ENCODE assay signal across 9 mouse cellular contexts in the genomic region with DNA sequence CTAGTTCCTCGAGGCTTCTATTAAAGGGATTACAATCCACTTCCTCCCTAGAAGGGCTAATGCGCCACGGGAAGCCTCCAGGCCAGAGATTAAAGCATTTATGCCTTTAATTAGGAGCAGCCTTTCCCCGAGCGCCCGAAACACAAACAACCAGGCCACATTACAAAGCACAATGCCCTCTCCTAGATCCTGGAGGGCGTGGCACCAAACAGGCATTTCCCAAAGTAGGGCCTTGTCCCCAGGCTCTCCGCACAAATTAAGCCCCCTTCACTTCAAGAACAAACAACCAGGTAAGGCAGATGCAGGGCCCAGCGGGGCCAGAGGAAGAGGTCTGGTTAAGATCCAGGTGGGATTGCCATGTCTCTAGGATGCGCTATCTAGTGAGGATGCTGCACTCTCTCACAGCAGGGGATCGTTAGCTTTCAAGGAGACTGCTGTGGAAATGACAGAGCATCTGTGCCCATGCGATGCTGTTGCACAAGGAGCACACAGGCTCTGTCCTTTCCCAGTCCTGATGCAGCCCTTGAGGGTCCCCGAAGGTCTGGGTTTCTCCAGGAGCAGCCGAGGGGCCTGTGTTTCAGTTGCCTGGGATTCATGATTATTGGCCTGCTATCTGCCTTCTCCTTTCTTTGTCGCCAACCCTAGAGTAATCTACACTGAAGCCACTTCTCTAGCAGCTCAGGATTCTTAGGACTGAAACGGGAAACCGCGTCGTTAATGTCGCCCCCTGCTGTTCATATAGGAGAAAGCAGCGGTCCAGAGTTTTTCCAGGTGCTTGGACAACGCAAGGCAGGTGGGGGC. TPM values are rescaled to one million over a fixed set of nuclear protein-coding genes. Genes with fewer than 3 reads are reported as not detected.
A peak's percentile ranks its signal among the peaks of the same experiment; 100 is the strongest.
DNase-seq lines count a peak whose midpoint lies in the region; ATAC-seq and TF ChIP-seq lines count a peak whose summit lies in the region.
"Had no signal": no experiment of that assay in that cellular context is flagged by ENCODE, and none has a peak within 500 bp of the region (broad histone marks: within the 10 kb centered on the region; RNA-seq: fewer than 3 reads in every experiment).

No protein-coding gene starts in this region.

- peak overlapping the region; percentile 66; the same call in 1 of the 2 replicates for H3K27ac ChIP-seq in forebrain, postnatal 0 days (ENCODE audit: low read depth, low read length)
- no peak overlapping the region for H3K27ac ChIP-seq in intestine, embryonic 15.5 days
- peak overlapping the region; percentile 62; the same call in 1 of the 2 replicates for H3K27ac ChIP-seq in limb, embryonic 12.5 days
- H3K27ac ChIP-seq in midbrain, embryonic 13.5 days, result peak overlapping the region; percentile 59
- no peak overlapping the region for H3K27ac ChIP-seq in stomach, embryonic 16.5 days (ENCODE audit: low read length)

- H3K36me3 ChIP-seq in forebrain, postnatal 0 days (ENCODE audit: insufficient read depth), result no peaks in the 10 kb centered on the region
- no peaks in the 10 kb centered on the region for H3K36me3 ChIP-seq in intestine, embryonic 15.5 days
- no peaks in the 10 kb centered on the region for H3K36me3 ChIP-seq in limb, embryonic 12.5 days
- H3K36me3 ChIP-seq in midbrain, embryonic 13.5 days, result no peaks in the 10 kb centered on the region
- H3K36me3 ChIP-seq in stomach, embryonic 16.5 days (ENCODE audit: control insufficient read depth, insufficient read depth, low read length), result no peaks in the 10 kb centered on the region

- H3K9ac ChIP-seq in forebrain, postnatal 0 days, result peak overlapping the region; percentile 55
- H3K9ac ChIP-seq in intestine, embryonic 15.5 days, result no peak overlapping the region
- peak overlapping the region; percentile 47 for H3K9ac ChIP-seq in limb, embryonic 12.5 days (replicated peaks)
- peak overlapping the region; percentile 64 for H3K9ac ChIP-seq in midbrain, embryonic 13.5 days (replicated peaks)
- peak overlapping the region; percentile 36 for H3K9ac ChIP-seq in stomach, embryonic 16.5 days (ENCODE audit: low read length)

- H3K4me3 ChIP-seq in forebrain, postnatal 0 days (ENCODE audit: low read depth, low read length), result peak overlapping the region; percentile 19
- 0 out of 2 replicates have a peak overlapping the region, but pooled peaks have one; percentile 8 for H3K4me3 ChIP-seq in intestine, embryonic 15.5 days (replicated peaks)
- peak overlapping the region; percentile 32 for H3K4me3 ChIP-seq in limb, embryonic 12.5 days (replicated peaks)
- H3K4me3 ChIP-seq in midbrain, embryonic 13.5 days (replicated peaks), result peak overlapping the region; percentile 31
- no peak overlapping the region for H3K4me3 ChIP-seq in stomach, embryonic 16.5 days (replicated peaks; ENCODE audit: low read length)
- H3K4me3 ChIP-seq: erythroblast, embryonic 14.5 days had no signal

- peak; percentile 82 for TF ChIP-seq CTCF in forebrain, postnatal 0 days (IDR thresholded peaks at IDR 0.05; ENCODE audit: low read depth)

- peaks cover 6% of the 10 kb centered on the region; the same call in 1 of the 2 replicates for H3K4me1 ChIP-seq in forebrain, postnatal 0 days (ENCODE audit: insufficient read depth)
- 0 out of 2 replicates have a peak, but pooled peaks cover 2% of the 10 kb centered on the region for H3K4me1 ChIP-seq in intestine, embryonic 15.5 days (replicated peaks)
- peaks cover 10% of the 10 kb centered on the region for H3K4me1 ChIP-seq in limb, embryonic 12.5 days (replicated peaks)
- peaks cover 10% of the 10 kb centered on the region for H3K4me1 ChIP-seq in midbrain, embryonic 13.5 days (replicated peaks)
- H3K4me1 ChIP-seq in stomach, embryonic 16.5 days (ENCODE audit: control insufficient read depth, insufficient read depth, low read length), result 0 out of 2 replicates have a peak, but pooled peaks cover 3% of the 10 kb centered on the region

- peak; percentile 86 for ATAC-seq in forebrain, postnatal 0 days
- peak; percentile 67 for ATAC-seq in intestine, embryonic 15.5 days
- ATAC-seq in limb, embryonic 12.5 days (ENCODE audit: insufficient number of reproducible peaks, insufficient read depth, low FRiP score, low TSS enrichment, low read depth), result peak; percentile 69; the same call in 1 of the 2 replicates
- ATAC-seq in midbrain, embryonic 13.5 days, result peak; percentile 86
- no peak for ATAC-seq in stomach, embryonic 16.5 days (ENCODE audit: insufficient read depth, low FRiP score)

- DNase-seq in spleen, adult 12 weeks (ENCODE audit: low spot score), result peak; percentile 8
- no peak for DNase-seq in spleen, postnatal 36 days (ENCODE audit: low spot score in 2 of 2)
- peak; percentile 57 for DNase-seq in cerebellum, adult 8-10 months
- peak; percentile 83 for DNase-seq in forebrain, postnatal 0 days

- 3% methylated on average over 22 of the region's 22 CpGs for WGBS in forebrain, postnatal 0 days
- WGBS in intestine, embryonic 15.5 days, result 11% methylated on average over 22 of the region's 22 CpGs
- 1% methylated on average over 22 of the region's 22 CpGs for WGBS in limb, embryonic 12.5 days
- 3% methylated on average over 22 of the region's 22 CpGs for WGBS in midbrain, embryonic 13.5 days
- WGBS in stomach, embryonic 16.5 days, result 7% methylated on average over 22 of the region's 22 CpGs

- H3K9me3 ChIP-seq in forebrain, postnatal 0 days (ENCODE audit: low read length), result no peaks in the 10 kb centered on the region
- H3K9me3 ChIP-seq in intestine, embryonic 15.5 days, result no peaks in the 10 kb centered on the region
- no peaks in the 10 kb centered on the region for H3K9me3 ChIP-seq in limb, embryonic 12.5 days
- H3K9me3 ChIP-seq in midbrain, embryonic 13.5 days, result no peaks in the 10 kb centered on the region
- H3K9me3 ChIP-seq in stomach, embryonic 16.5 days (replicated peaks; ENCODE audit: control insufficient read depth, low read length), result no peaks in the 10 kb centered on the region

- H3K4me2 ChIP-seq in forebrain, postnatal 0 days (ENCODE audit: low read depth), result peak overlapping the region; percentile 51
- H3K4me2 ChIP-seq in intestine, embryonic 15.5 days (replicated peaks), result peak overlapping the region; percentile 48
- peak overlapping the region; percentile 57 for H3K4me2 ChIP-seq in limb, embryonic 12.5 days
- H3K4me2 ChIP-seq in midbrain, embryonic 13.5 days (replicated peaks), result peak overlapping the region; percentile 57
- H3K4me2 ChIP-seq in stomach, embryonic 16.5 days (ENCODE audit: low read depth, low read length), result peak overlapping the region; percentile 36; the same call in 1 of the 2 replicates

- no peaks in the 10 kb centered on the region for H3K27me3 ChIP-seq in forebrain, postnatal 0 days (ENCODE audit: insufficient read depth, low read length)
- H3K27me3 ChIP-seq in intestine, embryonic 15.5 days (replicated peaks), result no peaks in the 10 kb centered on the region
- no peaks in the 10 kb centered on the region for H3K27me3 ChIP-seq in limb, embryonic 12.5 days
- no peaks in the 10 kb centered on the region for H3K27me3 ChIP-seq in midbrain, embryonic 13.5 days
- no peaks in the 10 kb centered on the region for H3K27me3 ChIP-seq in stomach, embryonic 16.5 days (ENCODE audit: control insufficient read depth, insufficient read depth, low read length)

RNA-seq across cellular contexts. Expression of a gene that starts 2.7 kb away (rescaled TPM):
- total RNA-seq in forebrain, postnatal 0 days (2014; rRNA removed), result not detected in 2 replicates
- not detected in 2 replicates for polyA plus RNA-seq in forebrain, postnatal 0 days (2015; fragmentation: Nextera tagmentation; extraction: Ambion mirVana)
- not detected in 2 replicates for polyA plus RNA-seq in intestine, embryonic 15.5 days (2015; fragmentation: Nextera tagmentation; extraction: Ambion mirVana)
- polyA plus RNA-seq in limb, embryonic 12.5 days (2016; fragmentation: Nextera tagmentation; extraction: Ambion mirVana), result not detected in 2 replicates
- not detected in 2 replicates for polyA plus RNA-seq in midbrain, embryonic 13.5 days (2015; fragmentation: Nextera tagmentation; extraction: Ambion mirVana)
- not detected in 2 replicates for polyA plus RNA-seq in stomach, embryonic 16.5 days (2015; fragmentation: Nextera tagmentation; extraction: Ambion mirVana)
- polyA plus RNA-seq: erythroblast, embryonic 14.5 days had no signal

RNA-seq across cellular contexts. Expression of a gene that starts 34.9 kb away (rescaled TPM):
- total RNA-seq in forebrain, postnatal 0 days (2014; rRNA removed), result not detected in 2 replicates
- not detected in 2 replicates for polyA plus RNA-seq in forebrain, postnatal 0 days (2015; fragmentation: Nextera tagmentation; extraction: Ambion mirVana)
- not detected in 2 replicates for polyA plus RNA-seq in intestine, embryonic 15.5 days (2015; fragmentation: Nextera tagmentation; extraction: Ambion mirVana)
- not detected in 2 replicates for polyA plus RNA-seq in limb, embryonic 12.5 days (2016; fragmentation: Nextera tagmentation; extraction: Ambion mirVana)
- polyA plus RNA-seq in midbrain, embryonic 13.5 days (2015; fragmentation: Nextera tagmentation; extraction: Ambion mirVana), result not detected in 2 replicates
- not detected in 2 replicates for polyA plus RNA-seq in stomach, embryonic 16.5 days (2015; fragmentation: Nextera tagmentation; extraction: Ambion mirVana)
- polyA plus RNA-seq: erythroblast, embryonic 14.5 days had no signal

Comparison
In these comparisons a context has a peak if more than half of its experiments do, and no peak if none do; other contexts are left out.
1. DNase-seq: peak in spleen, adult 12 weeks (single experiment), cerebellum, adult 8-10 months (single experiment) and forebrain, postnatal 0 days (single experiment); none in spleen, postnatal 36 days (0 of 2).
2. H3K27ac ChIP-seq: peak in forebrain, postnatal 0 days (single experiment), limb, embryonic 12.5 days (single experiment) and midbrain, embryonic 13.5 days (single experiment); none in intestine, embryonic 15.5 days (single experiment) and stomach, embryonic 16.5 days (single experiment).
3. Peak in every context shown above with its lines, with median percentiles within 50 percentile points of each other: H3K4me2 ChIP-seq.